Mouse (Mus musculus): ENCODE measurements around the gene Zfp384. TPM values are rescaled to one million over a fixed set of nuclear protein-coding genes. Genes with fewer than 3 reads are reported as not detected.

Gene Zfp384
- 49.1 and 77.6 TPM in 2 replicates for polyA plus RNA-seq (2012; rRNA removed; ENCODE audit: low replicate concordance)

GRCm38 (mm10) chr6:125009129-125009180, at the start of gene Zfp384:
Zfp384 (plus strand) TSS chr6:125009145.

GRCm38 (mm10) chr6:124965088-124965719, 43.7 kb upstream of the Zfp384 start, which contains the start of gene Cops7a:
Cops7a (minus strand) TSS chr6:124965538.

GRCm38 (mm10) chr6:124996551-124997501, 12.1 kb upstream of the Zfp384 start, which contains the start of gene Pianp:
Pianp (plus strand) TSS chr6:124996694.

GRCm38 (mm10) chr6:125039533-125040153, 30.7 kb downstream of the Zfp384 start, which contains the start of gene Ing4:
Ing4 (plus strand) TSS chr6:125039760.

GRCm38 (mm10) chr6:125049678-125050077, 40.7 kb downstream of the Zfp384 start, which contains the start of gene Acrbp:
Acrbp (plus strand) TSS chr6:125049689.

GRCm38 (mm10) chr6:125067571-125067995, 58.6 kb downstream of the Zfp384 start, which contains the start of gene Lpar5:
Lpar5 (plus strand) TSS chr6:125067920.

Other genes starting within 250 kb of the Zfp384 start
- gene Eno2, start 239.5 kb upstream of the Zfp384 start, polyA plus RNA-seq (2012; rRNA removed; ENCODE audit: low replicate concordance), result 7.9 and 22.7 TPM in 2 replicates
- gene Lrrc23, start 229.4 kb upstream of the Zfp384 start, polyA plus RNA-seq (2012; rRNA removed; ENCODE audit: low replicate concordance), result 1.9 and 2.1 TPM in 2 replicates
- gene Spsb2, start 200.5 kb upstream of the Zfp384 start, polyA plus RNA-seq (2012; rRNA removed; ENCODE audit: low replicate concordance), result 20.3 and 27.3 TPM in 2 replicates
- 546 and 1,076 TPM in 2 replicates for gene Tpi1, start 194.8 kb upstream of the Zfp384 start, polyA plus RNA-seq (2012; rRNA removed; ENCODE audit: low replicate concordance)
- 112 and 133 TPM in 2 replicates for gene Usp5, start 179.7 kb upstream of the Zfp384 start, polyA plus RNA-seq (2012; rRNA removed; ENCODE audit: low replicate concordance)
- gene Cdca3, start 179.6 kb upstream of the Zfp384 start, polyA plus RNA-seq (2012; rRNA removed; ENCODE audit: low replicate concordance), result 5.8 and 31.7 TPM in 2 replicates
- 0.47 and 1.4 TPM in 2 replicates for gene Gnb3, start 168.9 kb upstream of the Zfp384 start, polyA plus RNA-seq (2012; rRNA removed; ENCODE audit: low replicate concordance)
- gene P3h3, start 151.4 kb upstream of the Zfp384 start, polyA plus RNA-seq (2012; rRNA removed; ENCODE audit: low replicate concordance), result 23.0 and 97.5 TPM in 2 replicates
- 0.24 and 3.3 TPM in 2 replicates for gene Gpr162, start 145.2 kb upstream of the Zfp384 start, polyA plus RNA-seq (2012; rRNA removed; ENCODE audit: low replicate concordance)
- gene Cd4, start 120.9 kb upstream of the Zfp384 start, polyA plus RNA-seq (2012; rRNA removed; ENCODE audit: low replicate concordance), result 0.79 and 2.4 TPM in 2 replicates
- gene Lag3, start 97.4 kb upstream of the Zfp384 start, polyA plus RNA-seq (2012; rRNA removed; ENCODE audit: low replicate concordance), result 5.0 and 6.7 TPM in 2 replicates
- 1,311 and 1,715 TPM in 2 replicates for gene Ptms, start 89.0 kb upstream of the Zfp384 start, polyA plus RNA-seq (2012; rRNA removed; ENCODE audit: low replicate concordance)
- gene Mlf2, start 77.8 kb upstream of the Zfp384 start, polyA plus RNA-seq (2012; rRNA removed; ENCODE audit: low replicate concordance), result 398 and 422 TPM in 2 replicates
- gene Cops7a, start 43.6 kb upstream of the Zfp384 start, polyA plus RNA-seq (2012; rRNA removed; ENCODE audit: low replicate concordance), result 192 and 221 TPM in 2 replicates
- gene Pianp, start 12.5 kb upstream of the Zfp384 start, polyA plus RNA-seq (2012; rRNA removed; ENCODE audit: low replicate concordance), result 3.7 and 15.6 TPM in 2 replicates
- 69.3 and 75.0 TPM in 2 replicates for gene Ing4, start 30.6 kb downstream of the Zfp384 start, polyA plus RNA-seq (2012; rRNA removed; ENCODE audit: low replicate concordance)
- 11.9 and 31.8 TPM in 2 replicates for gene Acrbp, start 40.5 kb downstream of the Zfp384 start, polyA plus RNA-seq (2012; rRNA removed; ENCODE audit: low replicate concordance)
- gene Lpar5, start 58.8 kb downstream of the Zfp384 start, polyA plus RNA-seq (2012; rRNA removed; ENCODE audit: low replicate concordance), result 5.0 and 8.4 TPM in 2 replicates
- gene Chd4, start 86.8 kb downstream of the Zfp384 start, polyA plus RNA-seq (2012; rRNA removed; ENCODE audit: low replicate concordance), result 42.0 and 131 TPM in 2 replicates
- 13.7 and 35.1 TPM in 2 replicates for gene Nop2, start 122.8 kb downstream of the Zfp384 start, polyA plus RNA-seq (2012; rRNA removed; ENCODE audit: low replicate concordance)
- 32.5 and 35.6 TPM in 2 replicates for gene Iffo1, start 136.1 kb downstream of the Zfp384 start, polyA plus RNA-seq (2012; rRNA removed; ENCODE audit: low replicate concordance)
- 4,033 and 4,268 TPM in 2 replicates for gene Gapdh, start 157.3 kb downstream of the Zfp384 start, polyA plus RNA-seq (2012; rRNA removed; ENCODE audit: low replicate concordance)
- gene Ncapd2, start 182.6 kb downstream of the Zfp384 start, polyA plus RNA-seq (2012; rRNA removed; ENCODE audit: low replicate concordance), result 29.9 and 68.5 TPM in 2 replicates
- gene Mrpl51, start 182.7 kb downstream of the Zfp384 start, polyA plus RNA-seq (2012; rRNA removed; ENCODE audit: low replicate concordance), result 62.0 and 70.3 TPM in 2 replicates
- 17.3 and 19.7 TPM in 2 replicates for gene Vamp1, start 206.4 kb downstream of the Zfp384 start, polyA plus RNA-seq (2012; rRNA removed; ENCODE audit: low replicate concordance)
- 25.0 and 26.3 TPM in 2 replicates for gene Tapbpl, start 222.7 kb downstream of the Zfp384 start, polyA plus RNA-seq (2012; rRNA removed; ENCODE audit: low replicate concordance)
- 1.6 and 2.2 TPM in 2 replicates for gene Cd27, start 227.9 kb downstream of the Zfp384 start, polyA plus RNA-seq (2012; rRNA removed; ENCODE audit: low replicate concordance)